Mouse (Mus musculus) heart, postnatal 25 days (tissue): Measurements from ENCODE around the gene Vmn1r81. TPM values are rescaled to one million over a fixed set of nuclear protein-coding genes. Genes with fewer than 3 reads are reported as not detected.

Experiments used
- DNase-seq: peaks from one replicate; pipeline ENCODE4 v3.0.0; 2022; ENCODE audit warnings: low spot score
- intact Hi-C: fragments of 180-260 bp; cut with DNase I; formaldehyde crosslinking; loops from one replicate; pipeline ENCODE4 v1.15.1; 2025
- total RNA-seq, 2 experiments: library from RNA; stranded (reverse); gene quantifications; 2 replicates each; pipeline ENCODE4 v1.2.3; 2021

Vmn1r81 gene
- total RNA-seq, result not detected

GRCm38 (mm10) chr7:12268169-12268568, at the start of gene Vmn1r81:
Gene Vmn1r81 (minus strand): TSS chr7:12268269.
- DNase-seq, result no peak
- intact Hi-C loops, result no loop called here

GRCm38 (mm10) chr7:12300130-12300529, 32.1 kb upstream of the Vmn1r81 start, which contains the start of gene Vmn1r82:
Gene Vmn1r82 (plus strand): TSS chr7:12300430.
- intact Hi-C loops, result no loop called here
- DNase-seq, result no peak

GRCm38 (mm10) chr7:12204141-12204540, 63.9 kb downstream of the Vmn1r81 start:
- intact Hi-C loops, result no loop called here
- DNase-seq, result no peak

Other genes starting within 250 kb of the Vmn1r81 start
- under 1 TPM in 1 of 2 experiments, not detected in 1; 0.03 TPM for gene Vmn1r77, start 231.5 kb downstream of the Vmn1r81 start, total RNA-seq
- gene Vmn1r78, start 118.0 kb downstream of the Vmn1r81 start, total RNA-seq, result not detected
- gene Vmn1r79, start 97.0 kb downstream of the Vmn1r81 start, total RNA-seq, result not detected
- gene Vmn1r80, start 79.0 kb downstream of the Vmn1r81 start, total RNA-seq, result not detected
- gene Vmn1r82, start 32.2 kb upstream of the Vmn1r81 start, total RNA-seq, result not detected
- not detected for gene Vmn1r83, start 61.2 kb upstream of the Vmn1r81 start, total RNA-seq
- not detected for gene Vmn1r84, start 101.0 kb upstream of the Vmn1r81 start, total RNA-seq
- gene Zfp551, start 154.5 kb upstream of the Vmn1r81 start, total RNA-seq, result 1 to 10 TPM; 2.0 to 3.4 TPM
- 10 to 100 TPM in 1 of 2 experiments, 1 to 10 TPM in 1; 9.2 to 10.7 TPM for gene Zfp606, start 210.0 kb upstream of the Vmn1r81 start, total RNA-seq
- not detected for gene 2900092C05Rik, start 244.2 kb upstream of the Vmn1r81 start, total RNA-seq